Mouse (Mus musculus) erythroblast, embryonic 14.5 days (primary cell): ENCODE results near the gene Gnat1.

Experiments used
- GATA1 ChIP-seq: IDR thresholded peaks from 2 replicates; pipeline ENCODE4 v1.6.1; 2012; ENCODE audit warnings: low read length, inconsistent platforms, mixed read lengths
- TAL1 ChIP-seq: IDR thresholded peaks from 3 replicates; pipeline ENCODE4 v1.6.1; 2012; ENCODE audit warnings: low read length, inconsistent platforms, mixed read lengths

DNA sequence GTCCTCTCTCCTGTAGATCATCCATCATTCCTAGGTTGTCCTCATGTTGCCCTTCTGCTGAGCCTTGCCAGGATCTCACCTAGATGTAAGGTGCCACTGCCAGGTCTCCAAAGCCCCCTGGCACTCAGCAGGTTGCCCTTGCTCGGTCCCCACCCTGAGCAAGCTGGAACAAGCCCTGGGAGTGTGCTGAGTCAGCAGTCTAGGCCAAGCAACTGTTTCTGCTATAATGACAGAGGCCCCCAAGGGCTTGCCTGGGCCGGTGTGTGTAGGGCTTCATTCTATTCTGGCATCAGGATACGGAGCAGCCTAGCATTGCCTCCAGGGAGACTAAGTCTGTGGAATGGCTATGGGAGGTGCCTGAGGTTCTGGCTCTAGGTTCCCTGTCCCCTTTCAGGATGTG is 18.7 kb downstream of the Gnat1 start:
- TF ChIP-seq GATA1 = no peak
- no peak for TF ChIP-seq TAL1
